Mouse (Mus musculus): Measurements from ENCODE around the gene Upf1. TPM values are rescaled to one million over a fixed set of nuclear protein-coding genes. Genes with fewer than 3 reads are reported as not detected.

The Upf1 gene
- total RNA-seq, 4 experiments from 2014 or later = 64.2 to 82.6 (median 76.1) TPM

DNA sequence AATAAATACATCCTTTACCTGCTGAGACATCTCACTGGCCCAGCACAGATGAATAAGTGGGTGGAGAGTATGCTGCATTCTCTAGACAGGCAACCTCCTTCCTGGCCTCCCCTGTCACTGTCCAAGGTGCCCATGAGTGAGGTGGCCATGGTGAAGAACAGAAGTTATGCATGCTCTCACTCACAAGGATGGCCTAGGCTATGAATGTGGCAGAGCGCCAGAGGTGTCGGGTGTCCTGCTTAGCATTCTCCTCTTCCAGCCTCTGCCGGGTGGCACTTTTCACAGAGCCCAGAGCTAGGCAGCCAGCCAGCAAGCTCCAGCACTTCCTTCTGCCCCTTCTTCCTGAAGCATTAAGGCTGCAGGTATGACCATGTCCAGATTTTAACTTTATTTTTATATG, 6.3 kb upstream of the Upf1 start:
- no peak for DNase-seq

DNA sequence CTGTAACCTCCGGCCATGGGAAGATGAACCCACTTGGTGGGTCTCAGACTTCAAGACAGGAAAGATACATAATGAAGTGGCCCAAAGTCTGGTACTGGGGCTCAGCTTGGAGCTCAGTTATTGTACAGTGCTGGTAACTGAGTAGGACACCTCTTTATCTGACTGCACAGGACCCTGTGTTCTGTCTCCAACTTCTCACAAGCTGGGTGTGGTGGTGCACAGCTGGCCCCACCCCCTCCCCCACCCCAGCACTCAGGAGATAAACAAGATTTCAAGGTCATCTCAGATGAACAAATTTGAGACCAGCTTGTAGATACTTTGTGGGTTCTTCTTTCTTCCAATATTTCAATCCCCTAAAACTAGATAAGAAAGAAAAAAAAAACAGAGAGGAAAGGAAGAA, 3.0 kb upstream of the Upf1 start:
- no peak for DNase-seq

DNA sequence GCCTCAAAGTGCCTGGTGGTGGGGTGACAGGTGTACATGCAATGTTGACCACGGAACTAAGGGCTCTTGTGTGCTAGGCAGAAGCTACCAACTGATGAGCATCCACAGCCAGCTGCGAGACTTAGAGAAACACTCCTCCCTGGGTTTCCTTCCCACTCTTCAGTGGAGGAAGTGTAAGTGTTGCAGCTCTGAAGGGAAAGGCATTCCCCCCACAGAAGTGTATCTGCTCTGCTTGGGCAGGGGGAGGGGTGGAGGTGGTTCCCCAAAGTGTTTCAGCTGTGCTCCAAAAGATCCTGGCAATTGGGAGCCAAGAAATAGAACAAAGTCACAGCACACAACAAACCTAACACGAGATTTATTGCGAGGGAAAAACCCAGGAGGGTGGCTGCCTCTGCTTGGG, 926 bp upstream of the Upf1 start:
- no peak for DNase-seq

DNA sequence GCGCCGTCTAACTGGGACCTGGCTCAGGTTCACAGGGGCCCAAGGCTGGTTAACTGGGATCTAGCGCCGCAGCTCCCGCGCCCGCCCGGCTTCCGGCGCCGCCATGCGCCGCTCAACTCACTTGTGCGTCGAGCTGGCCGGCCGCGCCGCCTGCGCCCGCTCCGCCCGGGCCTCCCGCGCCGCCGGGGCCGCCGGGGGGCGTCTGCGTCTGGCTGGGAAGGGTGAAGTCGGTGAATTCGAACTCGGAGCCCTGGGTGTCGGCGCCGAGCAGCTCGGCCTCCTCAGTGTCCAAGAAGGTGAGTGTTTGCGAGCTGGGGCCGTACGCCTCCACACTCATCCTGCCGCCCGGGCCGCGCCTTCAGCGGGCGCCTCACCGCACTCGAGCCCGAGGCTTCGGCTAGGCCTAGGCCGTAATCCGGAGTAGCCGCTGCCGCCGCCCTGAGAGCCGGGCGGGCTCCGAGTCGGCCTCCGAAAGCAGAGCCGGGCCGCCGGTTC, 374 bp downstream of the Upf1 start:
- DNase-seq = no peak

DNA sequence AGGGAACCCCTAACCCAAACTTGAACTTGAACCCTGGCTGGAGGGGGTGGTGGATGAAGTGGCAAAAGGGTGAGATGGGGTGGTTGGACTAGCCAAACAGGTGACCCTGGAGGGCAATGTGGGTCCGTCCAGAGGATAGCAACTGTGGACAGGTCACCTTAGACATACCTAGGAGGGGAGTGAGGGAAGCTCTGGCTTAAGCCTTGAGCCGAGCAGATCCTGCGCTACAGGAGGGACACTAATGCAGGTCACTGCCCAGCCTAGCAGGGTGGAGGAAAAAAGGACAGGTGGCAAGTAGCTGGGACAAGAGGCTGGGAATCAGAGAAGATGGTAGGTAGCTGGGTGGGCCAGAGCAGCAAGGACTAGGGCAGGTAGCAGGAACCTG, 1.1 kb downstream of the Upf1 start:
- DNase-seq = no peak

DNA sequence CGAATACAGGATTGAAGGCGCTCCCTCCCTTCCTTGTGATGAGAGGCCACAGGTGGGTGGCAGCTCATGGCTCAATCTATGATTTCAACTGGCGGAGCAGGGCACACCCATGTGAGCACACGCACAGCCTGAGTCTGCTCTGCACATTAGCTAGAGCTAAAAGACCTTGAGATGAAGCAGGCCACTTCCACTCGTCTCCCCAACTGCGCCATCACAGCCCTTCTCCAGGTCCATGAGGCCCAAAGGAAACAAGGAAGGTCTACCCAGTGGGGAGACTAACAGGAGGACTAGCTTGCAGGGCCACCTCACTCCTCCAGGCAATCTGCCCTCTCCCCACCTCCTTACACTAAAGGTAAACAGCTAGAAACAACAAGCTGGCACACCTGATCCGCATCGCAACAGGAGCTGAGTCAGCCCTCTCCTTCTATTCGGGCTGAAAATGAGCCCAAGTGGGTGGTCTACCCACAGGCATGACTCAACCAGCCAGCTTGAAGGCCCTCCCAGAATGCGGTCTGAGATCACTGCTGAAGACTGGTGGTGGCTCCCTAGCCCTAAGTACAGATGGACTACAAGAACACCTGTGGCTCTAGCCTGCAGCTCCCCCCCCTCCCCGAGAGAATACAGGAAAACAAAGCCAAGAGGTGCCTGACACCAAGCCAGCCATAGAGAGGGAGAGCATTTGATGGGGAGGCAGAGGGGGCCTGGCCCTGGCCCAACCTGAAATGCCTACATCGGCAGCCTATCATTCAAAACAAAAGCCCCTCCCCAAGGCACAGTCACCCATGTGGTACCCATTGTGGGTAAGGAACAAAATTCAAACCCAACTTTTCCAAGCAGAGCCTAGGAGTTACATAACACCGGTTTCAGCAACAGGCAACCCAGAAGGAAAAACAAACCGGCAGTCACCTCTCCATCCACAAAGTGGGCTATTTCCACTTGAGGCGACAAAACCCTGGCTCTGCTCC, 1.8 kb downstream of the Upf1 start:
- DNase-seq = no peak

DNA sequence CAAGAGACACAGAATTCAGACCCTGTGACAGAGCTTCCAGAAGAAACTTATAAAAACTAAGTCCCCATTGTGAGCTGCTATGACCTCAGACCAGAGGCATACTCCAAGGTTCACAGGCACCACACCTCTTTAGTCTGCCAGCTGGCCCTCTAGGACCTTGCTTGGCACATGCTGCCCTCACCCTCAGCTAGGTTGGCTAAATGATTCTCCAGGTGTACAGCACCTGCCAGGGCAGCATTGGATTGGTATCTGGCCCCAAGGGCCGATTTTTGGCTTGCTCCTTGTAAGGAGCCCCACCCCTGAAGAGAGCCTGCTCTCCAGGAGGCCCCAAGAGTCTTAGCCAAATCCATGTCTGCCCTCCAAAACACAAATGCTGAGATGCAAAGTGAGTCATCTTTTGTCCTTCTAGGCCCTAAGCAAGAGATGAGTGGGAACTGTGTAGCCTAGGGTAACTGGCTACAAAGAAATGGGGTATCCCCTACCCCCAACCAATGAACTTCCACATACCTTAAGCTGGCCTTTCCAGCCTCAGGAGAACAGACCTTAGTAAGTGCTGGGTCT, 5.1 kb downstream of the Upf1 start:
- DNase-seq = no peak

DNA sequence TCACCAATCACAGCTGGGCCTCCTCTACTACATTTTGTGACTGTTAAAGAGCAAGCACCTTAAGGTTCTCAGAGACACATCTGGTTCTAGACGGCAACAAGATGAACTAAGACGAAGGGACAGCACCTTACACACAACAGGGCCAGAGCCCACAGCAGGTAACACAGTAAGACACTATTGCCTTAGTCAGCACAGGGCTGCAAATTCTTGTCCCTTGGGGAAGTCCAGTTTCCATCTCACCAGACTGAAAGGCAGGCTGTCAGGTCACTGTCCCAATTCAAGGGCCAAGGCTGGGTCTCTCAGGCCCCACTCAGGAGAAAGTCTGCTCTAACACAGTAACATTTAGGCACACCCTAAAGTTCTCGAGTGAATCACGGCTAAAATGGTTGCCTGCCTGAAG, 5.6 kb downstream of the Upf1 start:
- DNase-seq = no peak

DNA sequence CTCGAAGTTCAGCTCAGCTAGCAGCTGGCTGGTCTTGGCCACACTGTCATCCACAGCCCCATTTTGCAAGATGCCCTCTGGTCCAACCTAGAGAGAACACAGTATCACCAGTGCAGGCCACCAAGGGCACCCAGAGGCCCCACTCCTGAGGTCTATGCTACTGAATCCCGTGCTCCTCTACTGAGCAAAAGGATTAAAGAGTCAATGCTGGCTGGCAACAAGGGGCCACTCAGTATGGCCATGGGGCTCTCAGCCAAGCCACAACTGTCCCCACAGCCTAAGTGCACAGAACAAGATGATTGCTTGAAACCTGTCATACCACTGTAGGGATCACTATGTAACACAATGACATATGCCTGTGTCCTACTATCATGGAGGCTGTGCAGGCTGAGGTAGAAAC, 8.8 kb downstream of the Upf1 start:
- no peak for DNase-seq

DNA sequence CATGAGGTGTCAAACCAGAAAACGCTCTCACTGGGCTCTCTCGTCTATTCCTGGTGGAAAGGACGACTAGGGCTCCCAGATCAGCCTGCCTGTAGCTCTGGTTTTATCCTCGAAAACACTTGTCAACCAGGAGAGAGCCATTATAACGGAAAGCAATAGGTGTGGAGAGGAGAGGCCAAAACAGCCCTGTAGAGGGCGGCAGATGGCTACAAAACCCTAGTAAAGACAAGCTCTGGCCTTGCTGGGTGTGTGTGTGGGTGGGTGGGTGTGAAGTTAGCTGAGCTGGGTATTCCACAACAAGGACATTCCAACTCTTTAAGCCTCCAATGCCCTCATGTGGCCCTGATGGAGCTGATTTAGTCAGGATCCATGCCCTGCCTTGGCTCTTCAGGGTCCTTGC, 9.4 kb downstream of the Upf1 start:
- no peak for DNase-seq

DNA sequence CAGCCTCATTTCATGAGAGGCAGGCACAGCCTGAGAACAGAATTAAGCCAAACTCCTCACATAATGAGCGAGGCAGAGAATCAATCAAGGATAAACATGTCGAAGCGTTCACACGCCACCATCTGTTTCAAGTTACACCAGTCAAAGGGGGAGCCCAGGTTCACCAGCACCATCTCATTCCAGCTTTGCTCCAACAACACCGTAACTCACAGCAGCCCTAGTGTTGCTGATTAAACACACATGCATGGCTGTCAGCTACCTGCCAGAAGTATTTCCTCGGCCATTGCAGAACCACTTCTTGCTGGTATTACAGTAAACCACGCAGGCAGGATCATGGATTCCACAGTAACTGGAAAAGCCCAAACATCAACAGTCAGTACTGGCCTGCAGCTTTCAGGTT, 10.0 kb downstream of the Upf1 start:
- DNase-seq = no peak

DNA sequence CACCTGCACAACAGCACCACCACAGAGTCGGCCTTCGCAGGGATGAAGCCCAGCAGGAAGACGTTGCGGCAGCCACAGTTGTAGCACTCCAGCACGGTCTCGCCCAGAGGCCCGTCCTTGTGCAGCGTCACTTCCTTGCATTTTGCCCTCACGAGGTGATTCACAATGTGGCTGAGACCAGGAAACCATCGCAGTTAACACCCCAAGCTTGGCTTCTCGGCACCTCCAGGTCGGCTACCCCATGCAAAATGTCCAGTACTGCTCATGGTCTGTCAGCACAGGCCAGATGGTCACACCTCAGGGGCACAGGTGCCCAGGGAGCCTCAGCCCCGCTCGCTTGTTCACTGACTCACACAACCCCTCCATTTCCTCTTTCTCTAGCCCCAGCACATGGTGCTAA, 11.1 kb downstream of the Upf1 start:
- no peak for DNase-seq

DNA sequence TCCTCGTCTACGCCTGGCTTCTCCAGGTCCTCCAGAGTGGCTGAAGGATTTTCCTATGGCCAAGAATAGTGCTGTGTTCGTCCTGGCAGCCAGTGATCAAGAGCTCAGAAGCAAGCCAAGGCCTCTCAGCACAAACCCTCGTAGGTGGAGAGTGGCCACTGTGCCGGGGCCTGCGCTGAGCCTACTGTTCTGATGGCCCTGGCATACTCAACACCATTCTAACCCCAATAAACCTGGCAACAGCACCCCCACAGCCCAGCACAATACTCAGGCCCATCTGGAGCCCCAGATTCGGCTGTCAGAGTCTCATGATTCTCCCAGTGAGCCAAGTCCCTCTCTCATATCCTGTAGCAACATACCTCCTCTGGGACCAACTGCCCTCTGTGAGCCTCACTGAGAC, 12.4 kb downstream of the Upf1 start:
- DNase-seq = no peak

DNA sequence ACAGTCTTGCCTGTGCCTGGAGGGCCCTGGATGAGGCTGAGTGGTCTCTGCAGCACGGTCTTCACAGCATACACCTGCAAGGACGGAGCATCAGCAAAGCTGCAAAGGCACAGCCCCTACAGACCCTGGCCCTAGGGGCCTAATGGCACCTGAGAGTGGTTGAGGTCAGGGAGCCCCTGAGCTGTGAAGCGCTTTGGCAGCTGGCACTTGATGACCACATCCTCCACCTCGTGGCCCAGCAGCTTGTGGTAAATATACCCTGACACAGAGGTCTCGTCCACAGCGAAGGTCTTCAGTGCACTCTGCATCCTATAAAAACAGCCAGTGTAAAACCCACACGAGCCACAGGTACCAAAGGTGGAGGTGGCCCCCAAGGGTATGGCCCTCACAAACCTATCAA, 14.1 kb downstream of the Upf1 start:
- no peak for DNase-seq

DNA sequence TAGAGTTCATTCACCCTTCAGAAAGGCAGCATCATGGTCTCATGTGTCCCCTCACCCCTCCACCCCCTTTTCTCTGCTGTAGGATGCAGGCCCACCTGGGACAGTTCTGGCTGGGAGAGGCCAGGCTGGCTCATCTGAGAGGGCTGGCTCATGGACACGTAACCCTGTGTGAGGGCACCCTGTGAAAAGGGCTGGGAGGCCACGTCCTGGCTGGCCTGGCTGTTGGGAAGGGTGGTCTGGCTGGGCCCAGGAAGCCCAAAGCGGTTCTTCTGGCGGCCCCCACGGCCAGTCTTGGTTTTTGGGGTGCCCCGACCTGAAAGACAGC, 20.2 kb downstream of the Upf1 start:
- no peak for DNase-seq

DNA sequence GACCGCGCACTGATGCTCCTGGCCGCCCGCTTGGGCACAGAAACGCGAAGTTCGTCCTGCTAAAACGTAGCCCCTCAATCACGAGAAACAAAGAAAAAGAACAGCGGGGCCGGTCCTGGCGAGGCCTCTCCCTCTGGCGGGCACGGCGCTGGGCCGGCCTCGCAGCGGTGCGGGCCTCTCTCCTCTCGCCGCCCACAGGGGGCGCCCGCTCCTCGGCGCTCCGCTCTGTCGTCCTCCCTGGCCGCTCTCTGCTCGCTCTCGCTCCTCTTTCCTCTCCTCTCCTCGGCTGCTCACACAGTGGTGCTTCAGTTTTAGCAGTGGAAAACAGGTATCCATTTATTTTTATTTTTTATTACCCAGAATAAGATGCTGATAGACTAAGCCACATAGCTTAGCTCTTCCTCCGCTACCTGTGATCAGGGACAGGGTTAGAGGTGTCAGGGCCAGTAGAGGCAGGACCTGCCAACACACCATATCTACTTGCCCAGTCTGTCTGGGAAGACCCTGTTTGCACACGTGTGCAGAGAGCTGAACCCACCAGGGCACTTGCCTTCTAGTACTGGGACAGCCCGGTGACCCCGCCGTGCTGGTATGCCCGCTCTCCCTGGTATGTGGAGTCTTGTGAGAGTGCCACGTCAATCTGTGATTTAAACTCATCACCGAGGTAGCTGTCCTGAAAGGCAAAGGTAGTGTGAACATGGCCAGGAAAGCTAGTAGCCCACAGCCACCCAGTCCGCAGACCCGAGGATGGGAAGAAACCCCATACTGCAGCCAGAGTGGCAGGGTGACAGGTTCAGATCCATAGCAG, 20.8 kb downstream of the Upf1 start:
- no peak for DNase-seq

DNA sequence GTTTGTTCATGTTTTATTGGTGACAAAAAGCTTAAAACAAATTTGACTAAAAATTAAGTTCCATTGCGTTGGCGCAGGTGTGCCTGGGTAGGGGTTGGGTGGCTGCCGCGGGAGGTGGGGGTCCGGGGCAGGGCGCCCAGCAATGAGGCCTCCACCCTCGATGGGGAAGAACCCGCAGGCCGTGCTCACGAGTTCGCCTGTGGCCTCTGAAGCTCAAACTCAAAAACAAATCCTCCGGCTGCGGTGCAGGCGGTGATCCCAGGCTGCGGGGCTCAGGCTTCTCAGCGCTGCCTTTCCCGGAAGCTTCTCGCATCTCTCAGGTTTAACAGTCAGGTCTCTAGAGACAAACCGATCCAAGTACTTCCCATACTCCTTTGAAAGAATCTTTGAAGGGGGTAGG, 21.6 kb downstream of the Upf1 start:
- DNase-seq = no peak

DNA sequence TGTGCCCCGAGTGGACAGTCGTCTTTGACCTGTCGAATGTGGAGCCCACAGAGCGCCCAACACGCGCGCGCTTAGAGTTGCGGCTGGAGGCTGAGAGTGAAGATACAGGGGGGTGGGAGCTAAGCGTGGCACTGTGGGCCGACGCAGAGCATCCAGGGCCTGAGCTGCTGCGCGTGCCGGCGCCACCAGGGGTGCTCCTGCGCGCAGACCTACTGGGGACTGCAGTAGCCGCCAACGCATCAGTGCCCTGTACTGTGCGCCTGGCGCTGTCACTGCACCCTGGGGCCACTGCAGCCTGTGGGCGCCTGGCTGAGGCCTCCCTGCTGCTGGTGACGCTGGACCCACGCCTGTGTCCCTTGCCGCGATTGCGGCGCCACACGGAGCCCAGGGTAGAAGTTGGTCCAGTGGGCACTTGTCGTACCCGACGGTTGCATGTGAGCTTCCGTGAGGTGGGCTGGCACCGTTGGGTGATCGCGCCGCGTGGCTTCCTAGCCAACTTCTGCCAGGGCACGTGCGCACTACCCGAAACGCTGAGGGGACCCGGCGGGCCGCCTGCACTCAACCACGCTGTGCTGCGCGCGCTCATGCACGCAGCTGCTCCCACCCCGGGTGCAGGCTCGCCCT, 22.2 kb downstream of the Upf1 start:
- no peak for DNase-seq

DNA sequence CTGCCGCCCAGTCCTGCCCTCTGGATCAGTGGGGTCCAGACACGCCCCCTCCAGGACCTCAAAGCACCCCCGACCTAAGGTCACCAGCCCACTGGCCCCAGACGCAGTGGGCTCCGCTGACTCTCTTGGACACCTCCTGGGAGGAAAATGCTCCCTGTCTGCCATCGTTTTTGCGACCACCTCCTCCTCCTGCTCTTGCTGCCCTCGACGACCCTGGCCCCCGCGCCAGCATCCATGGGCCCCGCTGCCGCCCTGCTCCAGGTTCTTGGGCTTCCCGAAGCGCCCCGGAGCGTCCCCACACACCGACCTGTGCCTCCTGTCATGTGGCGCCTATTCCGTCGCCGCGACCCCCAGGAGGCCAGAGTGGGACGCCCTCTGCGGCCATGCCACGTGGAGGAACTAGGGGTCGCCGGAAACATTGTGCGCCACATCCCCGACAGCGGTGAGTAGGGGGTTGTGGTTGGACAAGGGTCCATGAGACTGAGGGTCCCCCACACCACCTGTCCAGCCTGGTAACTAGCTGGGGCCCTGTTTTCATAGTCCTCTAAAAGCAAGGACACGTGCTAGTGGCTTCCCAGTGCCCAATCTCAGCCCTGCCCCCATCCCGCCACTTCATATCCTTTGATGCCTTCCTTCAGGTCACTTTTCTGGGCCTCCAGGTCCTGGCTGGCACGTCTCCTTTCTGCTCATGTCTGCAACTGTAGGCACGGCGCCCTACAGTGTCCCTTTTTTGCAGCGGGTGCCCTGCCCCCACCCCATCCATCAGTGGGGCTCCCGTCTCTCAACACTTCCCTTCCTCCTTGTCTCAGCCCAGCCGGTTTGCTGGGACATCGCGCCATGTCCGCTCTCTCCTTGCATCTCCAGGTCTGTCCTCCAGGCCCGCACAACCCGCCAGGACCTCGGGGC, 23.0 kb downstream of the Upf1 start:
- no peak for DNase-seq

DNA sequence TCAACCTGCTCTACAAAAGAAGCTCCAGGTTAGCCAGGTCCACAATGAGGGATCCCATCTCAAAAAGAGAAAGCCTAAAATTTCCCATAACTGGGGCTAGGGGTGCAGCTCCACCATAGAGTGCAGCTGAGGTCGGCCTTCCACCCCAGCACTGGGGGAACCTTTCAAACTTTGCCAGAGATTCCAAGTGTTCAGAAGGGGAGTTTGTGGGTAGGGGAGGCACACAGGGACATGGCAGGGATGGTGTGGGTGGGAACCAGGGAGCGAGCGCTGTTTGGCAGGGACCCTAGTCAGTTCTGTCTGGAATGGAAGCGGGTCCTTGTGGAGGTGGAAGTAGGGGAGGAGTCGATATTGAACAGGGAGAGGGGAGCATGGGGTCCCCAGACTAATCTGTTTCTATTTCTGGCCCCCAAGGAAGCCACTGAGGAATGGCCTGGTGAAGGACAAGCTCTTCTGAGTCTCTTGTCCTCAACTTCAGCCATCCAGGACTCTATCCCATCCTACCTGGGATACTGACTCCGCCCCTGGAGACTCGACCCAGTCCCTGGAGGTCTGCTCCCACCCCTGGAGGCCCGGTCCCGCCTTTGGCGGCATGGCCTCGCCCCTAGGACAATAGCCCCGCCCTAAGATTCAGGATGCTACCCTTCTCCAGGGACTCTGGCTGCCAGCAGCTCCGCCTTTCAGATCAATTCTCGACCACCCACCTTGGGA, 23.8 kb downstream of the Upf1 start, which contains the start of gene Gdf1:
Gdf1 (plus strand) TSS at position 694 of the 711 bp plus-strand sequence.
- DNase-seq = no peak

DNA sequence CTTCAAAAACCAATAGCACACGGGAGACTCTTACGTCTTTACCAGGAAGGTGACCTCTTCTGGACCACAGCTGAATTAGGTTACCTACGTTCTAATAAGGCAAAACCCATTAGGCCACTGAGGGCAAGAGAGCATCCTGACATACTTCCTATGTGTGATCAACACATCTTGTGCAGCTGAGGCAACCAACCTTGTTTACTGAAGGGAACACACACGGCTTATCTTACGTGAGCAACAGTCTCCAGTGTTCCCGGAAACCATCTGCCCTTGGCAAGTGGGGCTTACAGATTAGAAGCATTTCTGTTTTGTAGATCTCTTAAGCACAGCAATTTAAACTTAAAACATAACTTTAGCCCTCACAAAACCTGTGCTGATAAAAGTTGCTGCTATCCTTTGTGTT, 25.6 kb downstream of the Upf1 start:
- DNase-seq = no peak
